Mouse (Mus musculus) kidney, embryonic 16.5 days (tissue): ENCODE data around the gene Epyc. TPM values are rescaled to one million over a fixed set of nuclear protein-coding genes. Genes with fewer than 3 reads are reported as not detected.
"Not testable (repeated sequence)": the region's sequence is repeated elsewhere in the genome, so short reads cannot be mapped to it uniquely, and the experiment has no call there.

Source experiments
- ATAC-seq: fragments of 200-750 bp; cut with Nextera tagmentation; 2 replicates; pipeline ENCODE4 v1.8.0; 2017; ENCODE audit warnings: moderate TSS enrichment; ENCODE audit not compliant: low FRiP score, low TSS enrichment
- H3K27ac ChIP-seq: fragments of 300-500 bp; sonication (generic); 2 replicates; pipeline ENCODE4 v1.5.1; 2014; ENCODE audit warnings: low read length
- H3K27me3 ChIP-seq: fragments of 300-500 bp; sonication (generic); 2 replicates; pipeline ENCODE4 v1.6.1; 2014; ENCODE audit warnings: low read length, control low read depth, mixed read lengths; ENCODE audit not compliant: insufficient read depth
- H3K36me3 ChIP-seq: fragments of 300-500 bp; sonication (generic); 2 replicates; pipeline ENCODE4 v1.6.1; 2014; ENCODE audit warnings: low read length, control low read depth, mixed read lengths; ENCODE audit not compliant: insufficient read depth
- H3K4me1 ChIP-seq: fragments of 300-500 bp; sonication (generic); 2 replicates; pipeline ENCODE4 v1.6.1; 2014; ENCODE audit warnings: low read length, control low read depth, mixed read lengths; ENCODE audit not compliant: insufficient read depth
- H3K4me2 ChIP-seq: fragments of 300-500 bp; sonication (generic); replicated peaks from 2 replicates; pipeline ENCODE4 v1.6.1; 2014; ENCODE audit warnings: low read depth, low read length
- H3K4me3 ChIP-seq: fragments of 300-500 bp; sonication (generic); 2 replicates; pipeline ENCODE4 v1.5.1; 2014; ENCODE audit warnings: mild to moderate bottlenecking, low read length
- H3K9ac ChIP-seq: fragments of 300-500 bp; sonication (generic); replicated peaks from 2 replicates; pipeline ENCODE4 v1.6.1; 2014; ENCODE audit warnings: low read length
- H3K9me3 ChIP-seq: fragments of 300-500 bp; sonication (generic); 2 replicates; pipeline ENCODE4 v1.6.1; 2016; ENCODE audit warnings: low read length, control low read depth
- WGBS: fragments of 180-500 bp; shearing (Covaris S2); extraction: QIAGEN DNeasy Blood & Tissue Kit; methylation state at CpG from one replicate; pipeline ENCODE4 v1.1.7; 2014; 5-methylcytosine and 5-hydroxymethylcytosine counted together
- polyA plus RNA-seq: library from polyadenylated mRNA; unstranded; fragments of >200 nt; fragmentation: Nextera tagmentation; extraction: Ambion mirVana; gene quantifications from 2 replicates; pipeline ENCODE4 v1.2.1, GENCODE M21; 2015

The Epyc gene
- polyA plus RNA-seq, 1 experiment from 2014 or later = 0.39 TPM

DNA sequence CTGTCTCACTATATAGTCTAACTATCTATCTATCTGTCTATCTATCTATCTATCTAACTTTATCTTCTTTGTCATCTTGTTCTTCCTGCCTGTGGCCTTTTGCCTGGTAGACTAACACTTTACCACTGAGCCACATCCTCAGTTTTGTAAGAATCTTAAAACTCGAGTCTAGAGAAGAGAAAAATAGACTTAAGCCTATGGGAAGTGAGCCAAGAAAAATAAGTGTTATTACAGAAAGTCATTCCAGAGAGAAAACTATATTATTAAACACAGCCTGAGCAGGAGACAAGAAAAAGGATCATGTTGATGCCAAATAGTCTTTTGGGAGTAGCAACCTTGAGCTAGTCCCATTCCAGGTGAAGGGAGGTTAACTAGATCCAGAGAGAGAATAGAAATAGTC lies 82.1 kb downstream of the Epyc start:
- Histone ChIP-seq H3K4me3 (no peak overlapping the region), H3K27ac (no peak overlapping the region), H3K27me3 (no peaks in the 10 kb centered on the region), H3K4me1 (no peaks in the 10 kb centered on the region), H3K9me3 (no peaks in the 10 kb centered on the region), H3K36me3 (no peaks in the 10 kb centered on the region), H3K4me2 (no peak overlapping the region), H3K9ac (no peak overlapping the region)
- ATAC-seq = no peak
- WGBS = 26% methylated on average over 1 of the region's 1 CpGs

DNA sequence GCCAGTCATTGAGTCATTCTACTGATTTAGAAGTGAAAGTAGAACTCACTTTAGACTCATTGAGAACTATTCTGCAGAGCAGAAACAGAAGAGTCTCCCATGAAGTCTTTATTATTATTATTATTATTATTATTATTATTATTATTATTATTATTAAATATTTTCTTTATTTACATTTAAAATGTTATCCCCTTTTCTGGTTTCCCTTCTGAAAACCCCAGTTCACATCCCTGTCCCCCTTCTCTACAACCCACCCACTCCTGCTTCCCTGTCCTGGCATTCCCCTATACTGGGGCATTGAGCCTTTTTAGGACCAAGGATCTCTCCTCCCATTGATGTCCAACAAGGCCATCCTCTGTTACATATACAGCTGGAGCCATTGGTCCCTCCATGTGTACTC lies 82.8 kb downstream of the Epyc start, which contains the start of gene C030005K15Rik:
C030005K15Rik (minus strand) TSS at position 101 of the 400 bp plus-strand sequence.
- not testable (repeated sequence) for H3K4me1 ChIP-seq, ATAC-seq, H3K4me3 ChIP-seq, H3K9me3 ChIP-seq, H3K4me2 ChIP-seq, H3K9ac ChIP-seq, H3K27ac ChIP-seq, H3K36me3 ChIP-seq, H3K27me3 ChIP-seq

Other genes with a start within 250 kb of the Epyc start
- 236 and 276 TPM in 2 replicates for gene Dcn, start 164.5 kb upstream of the Epyc start, polyA plus RNA-seq
- 68.5 and 76.3 TPM in 2 replicates for gene Lum, start 78.9 kb upstream of the Epyc start, polyA plus RNA-seq
- 0.32 and 0.35 TPM in 2 replicates for gene Kera, start 37.2 kb upstream of the Epyc start, polyA plus RNA-seq
- gene Ccer1, start 49.0 kb downstream of the Epyc start, polyA plus RNA-seq = not detected in 2 replicates
- gene C030005K15Rik, start 82.7 kb downstream of the Epyc start, polyA plus RNA-seq = not detected in 2 replicates